Mouse (Mus musculus) 3134 (cell line): ENCODE measurements at regions not wholly inside any gene's neighbourhood (a gene's known extent, or its start where the extent isn't known, plus 50 kb on each side); places are given as distances from the start of the nearest gene placed in this dataset.
A peak's percentile ranks its signal among the peaks of the same experiment; 100 is the strongest.

Source experiments
- DNase-seq: peaks from one replicate; pipeline ENCODE4 v3.0.0-alpha.2; 2011; ENCODE audit warnings: low spot score; ENCODE audit not compliant: insufficient read length; ENCODE audit errors: extremely low read depth

DNA sequence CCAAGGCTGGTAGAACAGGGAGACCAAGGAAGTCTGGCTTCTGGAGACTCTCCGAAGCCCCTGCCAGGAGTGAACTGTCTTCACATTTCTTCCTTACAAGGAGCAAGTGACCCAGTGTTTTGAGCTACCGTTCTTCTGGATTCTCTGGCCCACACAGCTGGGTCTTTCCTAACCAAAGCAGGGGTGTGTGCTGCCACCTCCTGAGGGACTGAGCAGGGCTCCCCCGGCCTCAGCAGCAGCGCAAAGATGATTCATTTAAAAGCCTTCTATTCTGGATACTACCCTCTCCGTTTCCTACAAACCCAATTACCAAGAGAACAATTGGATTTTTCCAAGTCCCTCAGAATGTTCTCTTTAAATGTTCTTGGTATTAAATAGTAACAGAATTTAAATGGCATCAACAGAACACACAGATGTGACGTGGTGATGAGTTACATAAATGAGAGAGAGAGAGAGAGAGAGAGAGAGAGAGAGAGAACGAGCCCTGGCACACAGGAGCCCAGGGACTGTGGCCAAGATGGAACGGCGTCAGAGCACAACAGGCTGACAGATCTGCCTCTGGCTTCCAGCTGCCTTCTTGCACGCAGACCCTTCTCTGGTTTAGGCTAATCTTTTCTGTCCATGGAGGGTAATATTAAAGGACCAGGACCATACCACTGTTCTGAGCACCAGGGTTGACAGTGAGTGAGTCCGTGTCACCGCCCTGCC lies 191.6 kb downstream of the Agtpbp1 start:
- DNase-seq, result peak; percentile 39

DNA sequence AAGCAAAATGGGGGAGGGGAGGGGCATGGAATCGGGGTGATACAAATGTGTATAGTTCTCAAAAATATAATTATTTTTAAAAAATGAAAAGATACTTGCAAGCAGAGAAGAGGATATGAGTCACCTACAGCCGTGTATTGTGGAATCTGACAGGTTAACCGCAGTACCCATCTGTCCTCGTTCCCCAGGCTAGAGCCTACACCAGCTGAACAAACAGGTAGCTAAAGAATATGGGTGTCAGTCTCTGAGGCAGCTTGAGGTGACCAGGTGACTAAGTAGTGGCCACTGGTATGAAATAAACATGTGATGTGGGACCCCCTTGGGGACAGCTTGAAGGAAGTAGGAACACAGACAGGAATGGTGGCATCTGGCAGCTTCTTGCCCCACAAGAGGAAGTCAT lies 192.2 kb downstream of the Agtpbp1 start:
- DNase-seq, result no peak

DNA sequence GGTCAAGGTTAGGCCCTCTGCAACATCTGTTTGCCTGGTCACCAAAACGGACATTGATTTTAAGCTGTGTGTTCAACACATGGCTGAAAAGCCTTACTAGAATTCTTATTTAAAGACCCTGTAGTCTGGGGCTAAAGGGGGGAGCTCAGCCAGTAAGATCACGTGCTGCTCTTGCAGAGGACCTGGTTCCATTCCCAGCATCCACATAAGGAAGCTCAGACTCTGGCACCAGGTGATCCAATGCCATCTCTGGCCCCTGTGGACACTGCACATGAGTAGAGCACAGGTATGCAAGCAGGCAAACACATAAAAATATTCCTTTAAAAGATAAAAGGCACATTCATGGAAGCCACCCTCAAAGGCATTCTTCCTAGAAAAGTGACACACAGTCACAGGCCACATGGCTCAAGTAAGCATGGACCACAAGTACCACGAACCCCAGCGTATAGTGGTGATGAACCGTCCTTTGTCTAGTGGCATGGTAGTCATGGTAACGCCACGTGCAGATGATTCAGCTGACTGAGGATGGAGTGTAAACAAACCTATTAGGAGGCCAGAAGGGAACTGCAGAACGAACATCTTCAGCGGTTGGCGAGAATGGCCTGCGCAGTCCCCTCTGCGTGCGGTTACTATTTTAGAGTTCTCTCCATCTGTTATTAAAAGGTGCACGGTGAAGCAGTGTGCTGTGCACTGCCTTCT lies 197.3 kb downstream of the Agtpbp1 start:
- DNase-seq, result no peak

DNA sequence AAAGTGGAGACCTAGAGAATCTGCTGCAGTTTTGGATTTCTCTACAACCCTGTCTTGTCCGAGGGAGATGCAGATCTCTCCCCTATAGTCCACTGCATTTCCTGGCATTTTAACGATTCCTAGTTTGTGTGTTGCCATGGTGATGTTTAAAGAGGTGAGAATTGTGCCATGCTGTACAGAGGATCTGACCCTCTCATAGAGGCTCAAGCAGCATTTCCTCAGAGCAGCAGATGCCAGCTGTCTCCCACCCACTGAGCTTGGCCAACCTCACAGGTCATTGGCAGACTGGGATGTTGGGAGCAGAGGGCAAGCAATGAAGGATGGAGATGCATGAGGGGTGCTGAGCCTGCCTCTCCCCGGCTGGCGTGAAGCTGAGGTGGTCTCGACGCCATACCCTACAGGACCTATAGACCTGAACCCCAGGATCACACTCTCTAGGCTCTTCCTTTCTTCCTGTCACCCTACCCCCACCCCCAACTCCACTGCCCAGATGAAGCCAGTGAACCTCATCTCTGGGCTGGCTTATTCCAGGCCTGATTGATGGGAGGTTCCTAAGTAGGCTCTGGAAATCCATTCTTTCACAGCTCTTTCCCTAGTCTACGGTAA lies 198.0 kb downstream of the Agtpbp1 start:
- DNase-seq, result no peak

DNA sequence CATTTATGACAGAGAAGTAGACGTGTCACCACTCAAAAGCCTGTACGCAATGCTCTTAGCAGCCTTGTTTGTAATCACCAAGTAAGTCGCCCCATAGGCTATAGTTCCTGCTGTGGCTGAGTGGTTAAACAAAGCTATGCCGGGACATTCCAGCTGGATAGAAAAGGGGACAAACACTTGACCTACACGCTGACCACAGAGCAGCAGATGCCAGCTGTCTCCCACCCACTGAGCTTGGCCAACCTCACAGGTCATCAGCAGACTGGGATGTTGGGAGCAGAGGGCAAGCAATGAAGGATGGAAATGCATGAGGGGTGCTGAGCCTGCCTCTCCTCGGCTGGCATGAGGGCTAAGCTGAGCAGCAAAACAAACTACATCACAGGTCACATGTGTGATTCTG lies 199.2 kb downstream of the Agtpbp1 start:
- DNase-seq, result no peak

DNA sequence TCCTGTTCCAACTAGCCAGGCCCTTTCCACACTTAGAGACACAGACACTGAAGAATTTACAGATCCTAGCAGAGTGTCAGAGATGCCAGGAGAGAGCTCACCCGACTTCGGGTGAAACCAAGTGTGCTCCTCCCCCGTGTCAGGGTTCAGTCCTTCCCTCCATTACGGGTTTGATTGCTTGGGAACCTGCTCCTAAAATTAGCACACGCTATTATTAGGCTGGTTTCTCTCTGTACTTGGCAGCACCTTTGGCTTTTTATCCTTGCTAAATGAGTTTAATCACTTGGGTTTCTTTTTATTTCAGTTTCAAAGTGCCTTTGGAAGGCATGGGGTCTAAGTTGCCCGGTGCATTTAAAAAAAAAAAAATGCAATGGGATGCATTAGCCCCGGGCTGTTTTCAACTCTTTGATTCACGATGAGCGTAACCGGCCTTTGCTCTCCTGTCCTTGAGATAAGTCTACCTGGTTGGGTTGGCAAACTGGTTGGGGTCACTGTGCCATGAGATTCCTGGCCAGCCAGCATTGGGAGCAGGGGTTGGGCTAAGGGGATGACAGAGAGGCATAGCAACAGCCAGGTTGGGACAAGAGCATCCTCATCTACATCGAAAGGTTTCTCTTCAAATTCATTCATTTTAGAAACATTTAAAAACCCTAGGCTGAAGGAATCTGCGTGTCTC lies 214.7 kb downstream of the Agtpbp1 start:
- DNase-seq, result no peak

DNA sequence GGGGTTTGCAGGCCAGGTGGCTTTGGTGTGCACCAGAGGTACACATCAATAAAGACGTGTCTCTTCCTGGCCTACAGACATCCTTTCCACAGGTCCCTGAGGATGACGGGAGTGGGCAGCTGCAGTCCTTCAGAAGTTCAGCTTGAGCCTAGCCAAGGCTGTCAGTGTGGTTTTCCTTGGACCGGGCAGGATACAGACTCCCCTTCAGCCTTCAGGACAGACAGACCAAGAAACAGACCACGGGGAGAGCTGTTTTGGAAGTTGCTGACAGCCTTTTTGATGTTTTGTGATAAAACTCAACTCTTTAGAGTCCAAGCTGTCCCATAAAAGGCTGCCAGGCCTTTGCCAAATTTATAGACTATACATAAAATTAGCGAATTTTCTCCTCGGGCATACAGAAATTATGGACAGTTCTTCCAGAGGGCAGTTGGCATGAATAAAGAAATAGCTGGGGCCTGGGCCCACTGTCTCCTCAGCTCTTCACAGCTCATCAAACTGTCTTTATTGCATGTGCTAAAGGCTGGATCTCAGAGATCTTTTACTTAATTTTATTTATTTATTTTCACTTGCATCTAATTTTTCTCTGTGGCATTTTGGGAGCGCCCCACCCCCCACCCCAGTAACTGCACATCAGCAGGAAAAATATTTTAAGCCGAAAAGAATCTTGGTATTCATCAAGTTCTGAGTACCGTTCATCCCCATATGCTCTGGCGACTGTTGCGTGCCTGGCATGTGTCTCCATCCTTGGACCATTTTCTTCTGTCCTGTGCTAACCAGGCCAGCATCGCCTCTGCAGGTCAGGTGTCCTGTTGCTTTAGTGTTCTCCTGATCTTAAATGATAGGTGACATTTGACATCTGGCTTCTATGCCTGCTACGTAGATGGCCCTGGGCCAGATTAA lies 216.2 kb downstream of the Agtpbp1 start:
- DNase-seq, result no peak

DNA sequence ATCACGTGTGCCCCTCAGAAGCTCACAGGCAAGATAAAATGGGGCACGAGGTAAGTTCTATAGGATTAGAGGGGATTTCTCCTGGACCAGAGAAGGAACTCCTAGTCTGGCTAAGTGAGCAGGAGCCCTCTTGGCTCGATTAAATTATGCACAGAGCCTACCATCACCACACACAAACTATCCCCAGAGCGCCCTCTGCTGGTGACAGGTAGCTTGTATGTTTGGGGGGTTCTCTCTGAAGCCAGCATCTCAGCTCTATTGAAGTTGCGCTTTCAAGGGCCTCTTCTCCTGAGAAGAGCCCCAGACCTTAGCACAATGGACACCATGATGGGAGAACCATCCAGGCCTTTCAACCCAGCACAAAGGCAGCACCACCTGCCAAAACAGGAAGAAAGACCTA lies 219.6 kb downstream of the Agtpbp1 start:
- no peak for DNase-seq

DNA sequence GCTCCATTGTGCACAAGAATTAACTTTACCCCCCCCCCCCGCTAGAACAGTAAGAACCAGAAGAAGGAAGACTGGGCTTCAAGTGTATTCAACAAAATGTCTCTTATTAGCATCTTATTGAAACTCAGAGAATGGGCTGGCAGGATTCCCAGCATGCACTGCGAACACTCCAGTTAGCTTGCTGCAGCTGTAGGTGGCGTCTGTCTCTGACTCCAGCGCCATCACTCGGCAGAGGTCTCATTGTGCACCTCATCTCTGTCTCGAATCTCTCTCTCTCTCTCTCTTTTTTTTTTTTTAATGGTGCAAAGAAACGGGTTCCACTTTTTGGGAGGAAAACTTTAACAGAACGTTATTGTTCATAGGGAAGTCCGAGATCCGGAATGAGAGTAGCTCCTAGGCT lies 221.6 kb downstream of the Agtpbp1 start:
- DNase-seq, result no peak

DNA sequence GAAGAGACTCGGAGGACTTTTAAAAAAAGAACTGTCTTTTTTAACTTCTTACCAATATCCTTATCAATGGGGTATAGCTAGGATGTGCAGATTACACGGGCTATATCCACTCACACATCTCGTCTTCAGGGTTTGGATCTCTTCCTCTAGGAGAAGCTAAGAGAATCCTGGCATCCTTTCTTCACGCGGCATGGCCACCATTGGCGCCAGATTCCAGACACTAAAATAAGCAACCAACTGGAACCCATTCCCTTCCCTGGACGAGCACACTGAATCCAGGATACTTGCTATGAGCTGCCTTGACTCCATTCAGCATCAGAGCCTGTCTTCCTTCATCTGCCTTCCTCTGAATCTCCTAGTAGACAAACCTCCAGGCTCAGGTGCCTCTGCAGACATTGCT lies 223.7 kb downstream of the Agtpbp1 start:
- DNase-seq, result no peak

DNA sequence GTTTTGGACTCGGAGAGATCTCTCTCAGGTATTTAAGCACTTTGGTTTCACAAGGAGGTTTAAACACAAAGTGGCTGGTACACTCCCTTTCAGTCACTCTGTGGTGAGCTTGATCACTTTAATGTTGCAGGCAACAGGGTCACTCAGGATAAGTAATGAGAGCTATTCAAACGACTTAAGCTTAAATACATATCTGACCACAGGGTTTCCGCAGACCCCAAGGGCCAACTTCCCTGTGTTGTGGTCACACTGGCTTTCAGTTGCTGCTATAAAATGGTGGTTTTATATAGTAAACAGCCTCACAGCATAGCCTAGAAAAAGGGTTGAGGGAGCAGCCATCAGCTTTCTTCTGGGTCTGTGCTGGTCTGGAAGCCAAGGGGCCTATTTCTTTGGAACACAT lies 225.0 kb downstream of the Agtpbp1 start:
- no peak for DNase-seq

DNA sequence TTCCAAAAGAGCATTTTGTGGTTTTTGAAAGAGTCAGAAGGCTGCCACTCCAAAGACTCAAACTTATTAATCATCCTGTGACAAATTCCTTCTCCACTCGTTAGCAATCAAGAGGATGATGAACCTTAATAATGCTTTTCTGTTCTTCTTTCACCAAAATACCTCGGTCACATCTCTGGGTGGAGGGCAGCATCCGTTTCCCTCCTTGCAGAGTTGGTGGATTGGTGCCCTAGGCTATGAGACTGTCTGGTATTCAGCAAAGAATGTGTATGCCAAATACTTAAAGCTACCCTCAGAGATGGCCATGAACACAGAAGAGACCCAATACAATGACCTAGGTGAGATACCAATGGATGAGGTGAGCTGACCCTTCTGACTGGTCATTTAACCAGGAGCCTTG lies 226.6 kb downstream of the Agtpbp1 start:
- no peak for DNase-seq

DNA sequence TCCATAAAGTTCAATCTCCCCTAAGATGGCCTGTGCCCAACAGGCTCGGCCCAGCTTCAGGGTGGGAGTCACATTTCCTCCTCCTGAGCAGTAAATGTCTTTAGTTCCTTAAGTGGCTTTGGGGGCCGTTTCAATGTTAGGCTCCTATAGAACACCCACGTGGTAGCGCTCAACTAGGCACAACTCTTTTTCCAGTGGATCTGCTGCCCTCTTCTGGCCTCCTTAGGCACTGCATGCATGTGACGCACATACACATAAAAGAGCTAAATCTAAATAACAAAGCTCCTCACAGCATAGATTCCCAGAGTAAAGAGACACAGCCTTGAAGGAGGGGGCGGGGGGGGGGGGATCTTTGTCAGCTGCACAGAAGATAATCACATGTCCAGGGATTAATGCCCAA lies 233.6 kb downstream of the Agtpbp1 start:
- DNase-seq, result no peak

DNA sequence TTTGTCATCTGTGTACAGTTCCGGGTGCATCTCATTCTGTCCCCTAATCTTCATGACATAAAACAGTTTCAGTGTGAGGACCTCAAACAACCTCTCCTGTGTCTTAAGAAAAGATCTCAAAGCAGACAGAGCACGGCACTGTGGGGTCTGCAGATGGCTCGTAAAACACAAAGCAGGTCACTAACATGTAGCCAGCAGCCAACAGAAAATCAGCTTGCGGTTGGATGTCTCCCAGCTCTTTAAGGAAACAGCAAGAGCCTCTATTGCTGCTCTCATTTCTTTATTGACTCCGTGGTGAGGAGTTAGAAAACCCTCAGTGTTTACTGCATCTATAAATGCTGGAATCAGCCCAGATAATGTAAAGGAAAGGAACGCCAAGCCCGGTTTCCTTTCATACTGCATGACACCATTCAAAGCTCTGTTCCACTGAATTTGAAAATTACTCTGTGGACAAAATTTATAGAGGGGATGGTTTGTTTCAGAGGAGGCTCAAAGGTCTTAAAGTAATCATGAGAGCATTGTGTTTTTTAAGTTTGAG lies 234.3 kb downstream of the Agtpbp1 start:
- DNase-seq, result no peak

DNA sequence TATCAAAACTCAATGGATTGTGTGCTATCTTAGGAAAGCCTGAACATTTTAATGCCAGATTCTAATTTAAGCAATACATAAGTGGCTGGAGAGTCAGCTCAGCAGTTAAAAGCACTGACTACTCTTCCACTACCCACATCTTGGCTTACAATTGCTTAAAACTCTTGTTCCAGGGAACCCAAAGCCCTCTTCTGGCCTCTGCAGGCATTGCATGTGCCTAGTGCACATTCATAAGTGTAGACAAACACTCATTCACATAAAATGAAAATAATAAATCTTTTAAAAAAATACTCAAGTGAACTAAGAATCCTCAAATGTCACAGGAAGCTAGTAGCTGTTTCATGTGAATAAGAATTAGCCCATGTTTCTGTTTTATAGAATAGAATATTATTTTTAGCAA lies 236.5 kb downstream of the Agtpbp1 start:
- DNase-seq, result no peak

DNA sequence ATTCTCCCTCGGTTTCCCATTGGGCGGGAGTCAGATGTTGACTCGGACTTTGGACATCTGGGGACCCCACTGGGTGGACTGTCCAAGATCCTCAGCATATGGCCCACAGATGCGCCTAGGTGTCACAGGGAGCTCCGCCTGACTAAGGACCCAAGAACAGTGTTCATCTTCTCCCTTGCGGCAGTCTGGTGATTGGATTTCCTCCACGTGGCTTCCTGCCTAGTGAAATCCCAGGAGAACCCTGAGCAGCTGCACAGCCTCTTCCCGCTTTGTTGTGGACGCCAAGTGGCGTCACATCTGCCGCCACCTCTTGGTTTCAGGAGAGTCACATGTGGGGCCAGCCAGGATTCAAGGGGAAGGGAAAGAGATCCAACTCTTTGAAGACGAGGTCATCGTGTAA lies 243.2 kb downstream of the Agtpbp1 start:
- DNase-seq, result no peak

DNA sequence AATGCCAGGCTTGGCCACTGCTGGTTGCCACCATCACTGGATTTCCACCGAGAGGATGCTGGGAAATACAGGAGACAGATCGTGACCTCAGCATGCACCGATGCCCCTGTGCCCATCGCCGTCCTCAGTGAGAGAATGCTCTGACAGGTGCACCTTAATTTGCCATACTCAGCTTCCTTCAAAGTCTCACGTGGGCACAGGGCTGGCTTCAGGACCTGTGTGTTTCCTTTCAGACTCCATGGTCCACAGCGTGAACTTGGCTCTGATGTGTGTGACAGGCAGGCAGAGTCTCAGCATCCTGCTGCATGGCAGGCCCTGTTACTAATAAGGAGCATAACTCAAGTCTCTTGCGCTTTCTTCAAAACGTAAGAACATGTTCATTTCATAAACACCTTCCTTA lies 246.6 kb downstream of the Agtpbp1 start:
- DNase-seq, result no peak

DNA sequence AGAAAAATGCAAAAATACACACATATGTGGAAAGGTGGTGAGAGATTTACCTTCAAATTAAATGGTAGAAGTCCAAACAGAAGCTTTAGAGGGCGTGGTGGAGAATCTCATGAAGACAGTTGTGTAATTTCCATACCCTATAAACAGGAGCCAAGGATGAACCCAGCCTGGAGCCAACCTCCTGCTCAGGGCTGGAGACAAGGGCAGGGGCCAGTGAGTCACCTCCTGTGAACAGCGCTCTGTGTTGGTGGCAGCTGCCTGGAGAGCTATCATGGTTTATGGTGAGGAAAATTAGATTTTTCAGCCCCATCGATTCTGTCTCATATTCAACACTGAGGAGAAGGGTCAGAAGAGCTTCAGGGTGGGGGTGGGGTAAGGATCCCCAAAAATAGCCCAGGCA lies 261.1 kb downstream of the Agtpbp1 start:
- no peak for DNase-seq

DNA sequence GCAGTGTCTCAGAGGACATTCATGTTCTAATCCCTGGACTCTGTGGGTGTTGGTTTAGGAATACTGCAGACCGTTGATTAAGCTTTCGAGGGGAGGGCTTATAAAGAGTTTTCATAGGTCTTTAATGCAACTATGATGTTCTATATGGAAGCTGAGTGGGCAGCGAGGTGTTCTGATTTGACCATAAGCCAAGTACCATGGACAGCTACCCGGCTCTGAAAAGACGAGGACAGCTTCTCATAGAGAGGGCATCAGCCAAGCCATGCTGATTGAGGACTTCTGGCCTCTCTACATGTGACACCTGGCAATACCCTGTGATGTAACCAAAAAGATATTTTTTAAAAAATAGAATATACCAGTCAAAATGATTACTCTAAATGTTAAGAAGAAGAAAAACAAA lies 261.6 kb downstream of the Agtpbp1 start:
- no peak for DNase-seq

DNA sequence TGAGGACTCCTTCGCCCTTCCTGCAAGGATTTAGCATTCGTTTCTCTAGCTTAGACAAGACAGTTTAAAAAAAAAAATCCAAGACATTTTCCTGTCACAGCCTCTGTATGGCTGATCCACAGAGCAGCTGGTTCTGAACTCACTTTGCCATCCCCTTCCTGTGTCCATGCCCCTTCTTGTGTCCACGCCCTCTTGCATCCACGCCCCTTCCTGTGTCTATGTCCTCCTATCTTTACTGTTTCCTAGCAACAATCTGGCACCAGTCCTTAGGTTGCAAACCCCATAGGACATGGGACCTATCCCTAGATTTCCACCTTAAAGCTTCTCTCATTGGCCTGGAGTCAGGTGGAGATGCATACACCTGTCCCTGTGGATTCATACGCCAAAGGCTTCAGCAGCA lies 264.8 kb downstream of the Agtpbp1 start:
- no peak for DNase-seq
